23 mouse cellular contexts compared by ENCODE assay signal in the genomic region with DNA sequence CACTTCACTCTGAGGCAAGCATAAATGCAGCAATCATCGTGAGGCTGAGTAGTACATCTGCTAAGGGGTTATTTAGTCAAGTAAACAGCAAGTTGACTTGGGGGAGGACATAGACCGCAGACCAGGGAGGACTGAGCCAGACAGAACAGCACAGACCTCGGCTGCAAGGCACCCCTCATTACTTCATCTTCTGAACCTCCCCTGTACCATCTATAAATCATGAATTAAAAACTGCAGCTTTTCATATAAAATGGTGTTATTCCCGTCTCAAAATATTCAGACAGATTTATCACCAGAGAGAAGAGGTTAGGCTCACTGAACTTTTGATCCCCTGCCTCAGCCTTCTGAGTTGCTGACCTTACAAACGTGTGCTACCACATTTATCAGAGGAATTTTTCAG.
"Had no signal": no experiment of that assay in that cellular context is flagged by ENCODE, and none has a peak within 500 bp of the region (broad histone marks: within the 10 kb centered on the region; RNA-seq: fewer than 3 reads in every experiment).

No protein-coding gene starts in this region.

- H3K27me3 ChIP-seq: liver, embryonic 13.5 days; liver, embryonic 15.5 days; lung, embryonic 15.5 days; midbrain, embryonic 13.5 days; midbrain, embryonic 15.5 days; neural tube, embryonic 12.5 days; neural tube, embryonic 15.5 days had no signal

- H3K27ac ChIP-seq: liver, embryonic 13.5 days; liver, embryonic 15.5 days; lung, embryonic 15.5 days; macrophage; midbrain, embryonic 10.5 days; midbrain, embryonic 13.5 days; midbrain, embryonic 15.5 days; neural tube, embryonic 12.5 days; neural tube, embryonic 15.5 days had no signal

- H3K9me3 ChIP-seq: liver, embryonic 13.5 days; liver, embryonic 15.5 days; lung, embryonic 15.5 days; midbrain, embryonic 13.5 days; midbrain, embryonic 15.5 days had no signal

- H3K36me3 ChIP-seq: liver, embryonic 15.5 days; lung, embryonic 15.5 days; midbrain, embryonic 10.5 days; midbrain, embryonic 13.5 days; midbrain, embryonic 15.5 days; neural tube, embryonic 12.5 days; neural tube, embryonic 15.5 days had no signal

- H3K4me3 ChIP-seq: liver, embryonic 13.5 days; liver, embryonic 15.5 days; lung, embryonic 15.5 days; megakaryocyte, embryonic 14.5 days; midbrain, embryonic 10.5 days; midbrain, embryonic 13.5 days; midbrain, embryonic 15.5 days; myocyte; neural tube, embryonic 12.5 days; neural tube, embryonic 15.5 days had no signal

- H3K4me1 ChIP-seq: liver, embryonic 13.5 days; liver, embryonic 15.5 days; lung, embryonic 15.5 days; midbrain, embryonic 10.5 days; midbrain, embryonic 15.5 days had no signal

- DNase-seq: liver, embryonic 13.5 days; liver, postnatal 0 days; lung, adult 2 months; lung, postnatal 14 days; lung, postnatal 36 days; right cerebral cortex, adult 18-20 months; right cerebral cortex, postnatal 25 days; right cerebral cortex, postnatal 4 days; spleen, adult 18-20 months; thymus, adult 18-20 months; thymus, postnatal 14 days; thymus, postnatal 36 days had no signal

- H3K9ac ChIP-seq: liver, embryonic 13.5 days; liver, embryonic 15.5 days; liver, postnatal 0 days; lung, embryonic 15.5 days; midbrain, embryonic 13.5 days; midbrain, embryonic 15.5 days; neural tube, embryonic 12.5 days; neural tube, embryonic 15.5 days had no signal

- ATAC-seq: liver, postnatal 0 days; lung, postnatal 0 days; midbrain, embryonic 13.5 days; midbrain, embryonic 15.5 days had no signal

- H3K4me2 ChIP-seq: liver, embryonic 13.5 days; liver, embryonic 15.5 days; lung, embryonic 15.5 days; midbrain, embryonic 13.5 days; midbrain, embryonic 15.5 days; neural tube, embryonic 12.5 days; neural tube, embryonic 15.5 days had no signal
